Mouse (Mus musculus) spleen, adult 2 months (tissue): ENCODE measurements around the gene Epn3.

Experiments used
- CTCF ChIP-seq: fragments of 200-500 bp; IDR thresholded peaks from 2 replicates; pipeline ENCODE4 v1.5.1; 2011; ENCODE audit warnings: mild to moderate bottlenecking, inconsistent platforms; ENCODE audit not compliant: insufficient read depth, insufficient read length, insufficient replicate concordance; ENCODE audit errors: extremely low read depth
- POLR2A ChIP-seq: fragments of 200-500 bp; IDR thresholded peaks from 2 replicates; pipeline ENCODE4 v1.6.1; 2011; ENCODE audit warnings: low read depth, low read length, inconsistent platforms

GRCm38 (mm10) chr11:94489745-94490144, 10.0 kb downstream of the Epn3 start:
- TF ChIP-seq POLR2A (no peak), CTCF (no peak)
